Mouse (Mus musculus) myocyte (in vitro differentiated cells): ENCODE data around the gene Ism2. TPM values are rescaled to one million over a fixed set of nuclear protein-coding genes. Genes with fewer than 3 reads are reported as not detected.

ENCODE experiments used
- H3K27me3 ChIP-seq: one replicate; pipeline ENCODE4 v1.6.1; 2011; ENCODE audit not compliant: control insufficient read depth, insufficient read depth, insufficient read length
- H3K36me3 ChIP-seq: one replicate; pipeline ENCODE4 v1.6.1; 2011; ENCODE audit not compliant: control insufficient read depth, insufficient read depth
- H3K4me2 ChIP-seq: one replicate; pipeline ENCODE4 v1.6.1; 2011; ENCODE audit warnings: low read depth, control low read depth
- H3K4me3 ChIP-seq: one replicate; pipeline ENCODE4 v1.5.1; 2011; ENCODE audit warnings: mild to moderate bottlenecking, control low read depth, moderate library complexity
- H3K79me2 ChIP-seq: one replicate; pipeline ENCODE4 v1.6.1; 2011; ENCODE audit not compliant: control insufficient read depth, insufficient read depth
- H3ac ChIP-seq: one replicate; pipeline ENCODE4 v1.6.1; 2011; ENCODE audit not compliant: control insufficient read depth, insufficient read length
- CEBPB ChIP-seq: IDR thresholded peaks from 2 replicates; pipeline ENCODE4 v1.6.1; 2011; ENCODE audit warnings: mild to moderate bottlenecking, moderate library complexity; ENCODE audit not compliant: poor library complexity, insufficient read depth, severe bottlenecking
- E2F4 ChIP-seq: IDR thresholded peaks from one replicate; pipeline ENCODE4 v1.6.1; 2011; ENCODE audit warnings: mild to moderate bottlenecking, control low read depth, moderate library complexity; ENCODE audit not compliant: insufficient read depth
- MAX ChIP-seq: IDR thresholded peaks from one replicate; pipeline ENCODE4 v1.6.1; 2011; ENCODE audit warnings: low read depth, mild to moderate bottlenecking, control low read depth
- MYOD1 ChIP-seq, 3 experiments: IDR thresholded peaks; one replicate each; pipeline ENCODE4 v1.6.1; 2011; ENCODE audit warnings: control low read depth in 2 of 3, low read depth in 2 of 3, mild to moderate bottlenecking in 2 of 3, moderate library complexity in 1 of 3; ENCODE audit not compliant: insufficient read length in 2 of 3, control insufficient read depth in 1 of 3
- MYOG ChIP-seq, 3 experiments: IDR thresholded peaks; one replicate each; pipeline ENCODE4 v1.6.1; 2011; ENCODE audit warnings: control low read depth in 2 of 3, low read depth in 2 of 3, mild to moderate bottlenecking in 2 of 3; ENCODE audit not compliant: insufficient read length in 2 of 3, control insufficient read depth in 1 of 3, insufficient read depth in 1 of 3
- POLR2A ChIP-seq: IDR thresholded peaks from one replicate; pipeline ENCODE4 v1.6.1; 2011; ENCODE audit warnings: low read depth, mild to moderate bottlenecking, control low read depth, moderate library complexity; ENCODE audit not compliant: insufficient read length
- POLR2AphosphoS2 ChIP-seq: IDR thresholded peaks from one replicate; pipeline ENCODE4 v1.6.1; 2011; ENCODE audit warnings: low read depth, control low read depth; ENCODE audit not compliant: insufficient read length
- REST ChIP-seq: IDR thresholded peaks from one replicate; pipeline ENCODE4 v1.6.1; 2011; ENCODE audit warnings: mild to moderate bottlenecking, control low read depth, moderate library complexity; ENCODE audit not compliant: insufficient read depth, insufficient read length
- SRF ChIP-seq: IDR thresholded peaks from one replicate; pipeline ENCODE4 v1.6.1; 2011; ENCODE audit warnings: low read depth; ENCODE audit not compliant: control insufficient read depth, insufficient read length
- TCF12 ChIP-seq: IDR thresholded peaks from one replicate; pipeline ENCODE4 v1.6.1; 2011; ENCODE audit warnings: mild to moderate bottlenecking, control low read depth; ENCODE audit not compliant: poor library complexity, insufficient read depth, severe bottlenecking
- TCF3 ChIP-seq: IDR thresholded peaks from one replicate; pipeline ENCODE4 v1.6.1; 2011; ENCODE audit warnings: low read depth, control low read depth; ENCODE audit not compliant: insufficient read length
- USF1 ChIP-seq: IDR thresholded peaks from one replicate; pipeline ENCODE4 v1.6.1; 2011; ENCODE audit warnings: low read depth, mild to moderate bottlenecking, control low read depth, moderate library complexity
- polyA plus RNA-seq: library from polyadenylated mRNA; unstranded; fragments of >200 nt; fragmentation: generic; extraction: Trizol; gene quantifications from one replicate; pipeline ENCODE4 v1.2.1, GENCODE M21; 2012; ENCODE audit warnings: missing spikeins

Gene Ism2
- polyA plus RNA-seq, 1 experiment = 0.12 TPM

GRCm38 (mm10) chr12:87283706-87284105 is 15.8 kb downstream of the Ism2 start:
- TF ChIP-seq MAX (no peak), TCF12 (no peak), MYOD1 (IDR thresholded peaks at IDR 0.05; ENCODE audit: control insufficient read depth in 1 of 3, insufficient read length in 2 of 3, low read depth in 2 of 3) (no peak), TCF3 (no peak), POLR2AphosphoS2 (no peak), MYOG (IDR thresholded peaks at IDR 0.05; ENCODE audit: control insufficient read depth in 1 of 3, insufficient read depth in 1 of 3, insufficient read length in 2 of 3, low read depth in 2 of 3) (no peak), CEBPB (no peak), USF1 (no peak), E2F4 (no peak), REST (no peak), POLR2A (no peak), SRF (no peak)
- no peaks in the 10 kb centered on the region for H3K79me2 ChIP-seq
- no peak overlapping the region for H3ac ChIP-seq
- H3K4me2 ChIP-seq = no peak overlapping the region
- H3K27me3 ChIP-seq = no peaks in the 10 kb centered on the region
- no peak overlapping the region for H3K4me3 ChIP-seq
- H3K36me3 ChIP-seq = no peaks in the 10 kb centered on the region

GRCm38 (mm10) chr12:87282743-87283142 is 16.8 kb downstream of the Ism2 start:
- no peaks in the 10 kb centered on the region for H3K79me2 ChIP-seq
- H3K4me2 ChIP-seq = no peak overlapping the region
- no peak overlapping the region for H3K4me3 ChIP-seq
- TF ChIP-seq MAX (no peak), MYOD1 (IDR thresholded peaks at IDR 0.05; ENCODE audit: control insufficient read depth in 1 of 3, insufficient read length in 2 of 3, low read depth in 2 of 3) (no peak), REST (no peak), SRF (no peak), TCF3 (no peak), USF1 (no peak), CEBPB (no peak), MYOG (IDR thresholded peaks at IDR 0.05; ENCODE audit: control insufficient read depth in 1 of 3, insufficient read depth in 1 of 3, insufficient read length in 2 of 3, low read depth in 2 of 3) (no peak), POLR2AphosphoS2 (no peak), E2F4 (no peak), POLR2A (no peak), TCF12 (no peak)
- H3K36me3 ChIP-seq = no peaks in the 10 kb centered on the region
- no peaks in the 10 kb centered on the region for H3K27me3 ChIP-seq
- no peak overlapping the region for H3ac ChIP-seq

GRCm38 (mm10) chr12:87281766-87282165 is 17.7 kb downstream of the Ism2 start:
- Histone ChIP-seq H3K4me3 (no peak overlapping the region), H3K36me3 (no peaks in the 10 kb centered on the region), H3K79me2 (no peaks in the 10 kb centered on the region), H3K27me3 (no peaks in the 10 kb centered on the region), H3ac (no peak overlapping the region), H3K4me2 (no peak overlapping the region)
- TF ChIP-seq TCF3 = no peak
- no peak for TF ChIP-seq CEBPB
- TF ChIP-seq REST = no peak
- TF ChIP-seq POLR2A = no peak
- no peak for TF ChIP-seq SRF
- no peak for TF ChIP-seq MYOG (IDR thresholded peaks at IDR 0.05; ENCODE audit: control insufficient read depth in 1 of 3, insufficient read depth in 1 of 3, insufficient read length in 2 of 3, low read depth in 2 of 3)
- no peak for TF ChIP-seq POLR2AphosphoS2
- no peak for TF ChIP-seq MYOD1 (IDR thresholded peaks at IDR 0.05; ENCODE audit: control insufficient read depth in 1 of 3, insufficient read length in 2 of 3, low read depth in 2 of 3)
- TF ChIP-seq E2F4 = no peak
- TF ChIP-seq USF1 = no peak
- no peak for TF ChIP-seq MAX
- no peak for TF ChIP-seq TCF12

GRCm38 (mm10) chr12:87279879-87280278 is 19.6 kb downstream of the Ism2 start:
- Histone ChIP-seq H3K27me3 (no peaks in the 10 kb centered on the region), H3K79me2 (no peaks in the 10 kb centered on the region), H3ac (no peak overlapping the region), H3K4me3 (no peak overlapping the region), H3K4me2 (no peak overlapping the region), H3K36me3 (peaks cover 6% of the 10 kb centered on the region)
- no peak for TF ChIP-seq E2F4
- TF ChIP-seq POLR2A = no peak
- TF ChIP-seq SRF = no peak
- TF ChIP-seq CEBPB = no peak
- TF ChIP-seq USF1 = no peak
- TF ChIP-seq TCF12 = no peak
- TF ChIP-seq POLR2AphosphoS2 = no peak
- TF ChIP-seq MYOD1 (IDR thresholded peaks at IDR 0.05; ENCODE audit: control insufficient read depth in 1 of 3, insufficient read length in 2 of 3, low read depth in 2 of 3) = no peak
- no peak for TF ChIP-seq MYOG (IDR thresholded peaks at IDR 0.05; ENCODE audit: control insufficient read depth in 1 of 3, insufficient read depth in 1 of 3, insufficient read length in 2 of 3, low read depth in 2 of 3)
- no peak for TF ChIP-seq TCF3
- TF ChIP-seq MAX = no peak
- TF ChIP-seq REST = no peak

- Histone ChIP-seq H3K4me3 (no peak overlapping the region), H3K36me3 (peaks cover 6% of the 10 kb centered on the region), H3K79me2 (no peaks in the 10 kb centered on the region), H3ac (no peak overlapping the region), H3K27me3 (no peaks in the 10 kb centered on the region), H3K4me2 (no peak overlapping the region)
- no peak for TF ChIP-seq MAX
These were observed 20.2 kb downstream of the Ism2 start for GRCm38 (mm10) chr12:87279350-87279749.
